Mouse (Mus musculus): Measurements from ENCODE around the gene Lyve1. TPM values are rescaled to one million over a fixed set of nuclear protein-coding genes. Genes with fewer than 3 reads are reported as not detected.
"Not testable (repeated sequence)": the region's sequence is repeated elsewhere in the genome, so short reads cannot be mapped to it uniquely, and the experiment has no call there.

Lyve1 gene
- 8.1 and 8.2 TPM in 2 replicates for polyA plus RNA-seq (2015; fragmentation: Nextera tagmentation; extraction: Ambion mirVana)

GRCm38 (mm10) chr7:110862751-110863289, at the start of gene Lyve1:
TSS of gene Lyve1 (minus strand) at chr7:110863239.
- WGBS: 59% methylated on average over 12 of the region's 12 CpGs
- 0 out of 2 replicates have a peak, but pooled peaks cover 6% of the 10 kb centered on the region for H3K9me3 ChIP-seq
- H3K27me3 ChIP-seq: no peaks in the 10 kb centered on the region
- no peaks in the 10 kb centered on the region for H3K36me3 ChIP-seq
- no peak within 1 kb of the TSS for H3K4me2 ChIP-seq
- no peak within 1 kb of the TSS for H3K27ac ChIP-seq (replicated peaks)
- no peak for ATAC-seq (ENCODE audit: low read depth)
- no peak within 1 kb of the TSS for H3K4me3 ChIP-seq
- H3K4me1 ChIP-seq (replicated peaks): peaks cover 13% of the 10 kb centered on the region
- no peak within 1 kb of the TSS for H3K9ac ChIP-seq

GRCm38 (mm10) chr7:110908209-110909144, 45.4 kb upstream of the Lyve1 start:
- no peaks in the 10 kb centered on the region for H3K4me1 ChIP-seq (replicated peaks)
- no peak for ATAC-seq (ENCODE audit: low read depth)
- 79% methylated on average over 8 of the region's 8 CpGs for WGBS
- H3K27me3 ChIP-seq: no peaks in the 10 kb centered on the region
- no peak overlapping the region for H3K4me3 ChIP-seq
- no peak overlapping the region for H3K27ac ChIP-seq (replicated peaks)
- H3K36me3 ChIP-seq: no peaks in the 10 kb centered on the region
- no peak overlapping the region for H3K4me2 ChIP-seq
- H3K9ac ChIP-seq: no peak overlapping the region
- H3K9me3 ChIP-seq: no peaks in the 10 kb centered on the region

- no peaks in the 10 kb centered on the region for H3K27me3 ChIP-seq
- no peak overlapping the region for H3K27ac ChIP-seq (replicated peaks)
- H3K4me3 ChIP-seq: no peak overlapping the region
- H3K4me2 ChIP-seq: no peak overlapping the region
- no peaks in the 10 kb centered on the region for H3K9me3 ChIP-seq
- H3K4me1 ChIP-seq (replicated peaks): no peaks in the 10 kb centered on the region
- H3K9ac ChIP-seq: no peak overlapping the region
- 84% methylated on average over 2 of the region's 2 CpGs for WGBS
- no peaks in the 10 kb centered on the region for H3K36me3 ChIP-seq
- no peak for ATAC-seq (ENCODE audit: low read depth)
Measured at GRCm38 (mm10) chr7:110906566-110906965, 43.5 kb upstream of the Lyve1 start.

- Histone ChIP-seq H3K36me3 (no peaks in the 10 kb centered on the region), H3K27ac (replicated peaks) (no peak overlapping the region), H3K4me1 (replicated peaks) (no peaks in the 10 kb centered on the region), H3K4me3 (no peak overlapping the region), H3K27me3 (no peaks in the 10 kb centered on the region), H3K9me3 (no peaks in the 10 kb centered on the region), H3K9ac (no peak overlapping the region), H3K4me2 (no peak overlapping the region)
- no peak for ATAC-seq (ENCODE audit: low read depth)
- 81% methylated on average over 7 of the region's 7 CpGs for WGBS
Measured at GRCm38 (mm10) chr7:110903226-110903625, 40.2 kb upstream of the Lyve1 start.

GRCm38 (mm10) chr7:110897202-110897601, 34.2 kb upstream of the Lyve1 start:
- Histone ChIP-seq H3K4me3 (no peak overlapping the region), H3K27me3 (no peaks in the 10 kb centered on the region), H3K9me3 (no peaks in the 10 kb centered on the region), H3K36me3 (no peaks in the 10 kb centered on the region), H3K9ac (no peak overlapping the region), H3K4me2 (no peak overlapping the region), H3K27ac (replicated peaks) (no peak overlapping the region), H3K4me1 (replicated peaks) (no peaks in the 10 kb centered on the region)
- 85% methylated on average over 8 of the region's 8 CpGs for WGBS
- no peak for ATAC-seq (ENCODE audit: low read depth)

GRCm38 (mm10) chr7:110896453-110896852, 33.4 kb upstream of the Lyve1 start:
- Histone ChIP-seq H3K27me3 (no peaks in the 10 kb centered on the region), H3K36me3 (no peaks in the 10 kb centered on the region), H3K4me3 (no peak overlapping the region), H3K9me3 (no peaks in the 10 kb centered on the region), H3K9ac (no peak overlapping the region), H3K4me2 (no peak overlapping the region), H3K27ac (replicated peaks) (no peak overlapping the region), H3K4me1 (replicated peaks) (no peaks in the 10 kb centered on the region)
- no peak for ATAC-seq (ENCODE audit: low read depth)
- 94% methylated on average over 7 of the region's 7 CpGs for WGBS

GRCm38 (mm10) chr7:110895772-110896171, 32.7 kb upstream of the Lyve1 start:
- WGBS: 77% methylated on average over 10 of the region's 10 CpGs
- ATAC-seq (ENCODE audit: low read depth); H3K27ac ChIP-seq (replicated peaks): not testable (repeated sequence)

GRCm38 (mm10) chr7:110894673-110895072, 31.6 kb upstream of the Lyve1 start:
- H3K4me3 ChIP-seq: no peak overlapping the region
- H3K9me3 ChIP-seq: no peaks in the 10 kb centered on the region
- H3K36me3 ChIP-seq: no peaks in the 10 kb centered on the region
- H3K27me3 ChIP-seq: no peaks in the 10 kb centered on the region
- H3K4me1 ChIP-seq (replicated peaks): no peaks in the 10 kb centered on the region
- ATAC-seq (ENCODE audit: low read depth): no peak
- WGBS: 84% methylated on average over 9 of the region's 9 CpGs
- H3K4me2 ChIP-seq: no peak overlapping the region
- H3K27ac ChIP-seq (replicated peaks): no peak overlapping the region
- H3K9ac ChIP-seq: no peak overlapping the region

More at GRCm38 (mm10) chr7:110895772-110896171, 32.7 kb upstream of the Lyve1 start:
- H3K36me3 ChIP-seq; H3K4me3 ChIP-seq; H3K4me2 ChIP-seq; H3K27me3 ChIP-seq; H3K9me3 ChIP-seq; H3K4me1 ChIP-seq (replicated peaks); H3K9ac ChIP-seq: not testable (repeated sequence)

GRCm38 (mm10) chr7:110893943-110894610, 31.0 kb upstream of the Lyve1 start:
- Histone ChIP-seq H3K9me3 (no peaks in the 10 kb centered on the region), H3K4me2 (no peak overlapping the region), H3K36me3 (no peaks in the 10 kb centered on the region), H3K4me1 (replicated peaks) (no peaks in the 10 kb centered on the region), H3K4me3 (no peak overlapping the region), H3K9ac (no peak overlapping the region), H3K27me3 (no peaks in the 10 kb centered on the region), H3K27ac (replicated peaks) (no peak overlapping the region)
- 85% methylated on average over 10 of the region's 10 CpGs for WGBS
- no peak for ATAC-seq (ENCODE audit: low read depth)

- Histone ChIP-seq H3K4me3 (no peak overlapping the region), H3K4me2 (no peak overlapping the region), H3K27me3 (no peaks in the 10 kb centered on the region), H3K4me1 (replicated peaks) (no peaks in the 10 kb centered on the region), H3K27ac (replicated peaks) (no peak overlapping the region), H3K9ac (no peak overlapping the region), H3K9me3 (no peaks in the 10 kb centered on the region), H3K36me3 (no peaks in the 10 kb centered on the region)
- WGBS: 81% methylated on average over 9 of the region's 9 CpGs
- no peak for ATAC-seq (ENCODE audit: low read depth)
Measured at GRCm38 (mm10) chr7:110891501-110891986, 28.5 kb upstream of the Lyve1 start.

GRCm38 (mm10) chr7:110881746-110882333, 18.8 kb upstream of the Lyve1 start:
- Histone ChIP-seq H3K4me1 (replicated peaks) (no peaks in the 10 kb centered on the region; the same call in 1 of the 2 replicates), H3K27ac (replicated peaks) (no peak overlapping the region), H3K9me3 (no peaks in the 10 kb centered on the region), H3K4me2 (no peak overlapping the region), H3K27me3 (no peaks in the 10 kb centered on the region), H3K9ac (no peak overlapping the region), H3K4me3 (no peak overlapping the region), H3K36me3 (no peaks in the 10 kb centered on the region)
- 84% methylated on average over 2 of the region's 2 CpGs for WGBS
- ATAC-seq (ENCODE audit: low read depth): no peak

GRCm38 (mm10) chr7:110878028-110878427, 15.0 kb upstream of the Lyve1 start:
- WGBS: 89% methylated on average over 4 of the region's 4 CpGs

More at GRCm38 (mm10) chr7:110878028-110878427, 15.0 kb upstream of the Lyve1 start:
- H3K9ac ChIP-seq: no peak overlapping the region
- H3K27me3 ChIP-seq: no peaks in the 10 kb centered on the region
- H3K36me3 ChIP-seq: no peaks in the 10 kb centered on the region
- no peak for ATAC-seq (ENCODE audit: low read depth)
- H3K9me3 ChIP-seq: no peaks in the 10 kb centered on the region
- H3K4me2 ChIP-seq: no peak overlapping the region
- no peak overlapping the region for H3K27ac ChIP-seq (replicated peaks)
- no peak overlapping the region for H3K4me3 ChIP-seq
- H3K4me1 ChIP-seq (replicated peaks): no peaks in the 10 kb centered on the region; the same call in 1 of the 2 replicates
